Mouse (Mus musculus): ENCODE results near the gene Olfr124.

The Olfr124 gene

GRCm38 (mm10) chr17:37799588-37799987 is at the start of gene Olfr124:
Olfr124 (plus strand) TSS chr17:37799888.
- DNase-seq (ENCODE audit: low read depth, low spot score): no peak

GRCm38 (mm10) chr17:37768307-37768706 is 31.4 kb upstream of the Olfr124 start, which contains the start of gene Olfr122:
Olfr122 (plus strand) TSS chr17:37768607.
- no peak for DNase-seq (ENCODE audit: low read depth, low spot score)

GRCm38 (mm10) chr17:37793229-37793628 is 6.5 kb upstream of the Olfr124 start, which contains the start of gene Olfr123:
Olfr123 (plus strand) TSS chr17:37793529.
- no peak for DNase-seq (ENCODE audit: low read depth, low spot score)

DNA sequence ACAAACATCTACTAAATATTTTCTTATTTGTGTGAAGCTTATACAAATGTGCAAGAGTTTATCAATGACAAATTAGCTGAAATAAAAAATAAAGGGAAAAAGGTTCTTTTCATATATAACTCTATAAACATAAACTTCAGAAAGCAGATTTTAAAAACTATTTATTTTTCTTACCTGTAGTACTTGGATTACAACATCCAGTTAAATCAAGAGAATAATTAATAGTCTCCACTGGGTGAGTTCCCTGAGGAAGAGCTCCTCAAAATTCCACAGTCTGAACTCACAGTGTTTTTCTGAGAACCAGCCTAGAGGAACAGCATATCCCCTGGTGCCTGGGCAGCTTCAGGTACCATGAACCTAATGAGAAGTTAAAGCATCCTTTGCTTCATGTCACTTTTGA is 33.0 kb downstream of the Olfr124 start, which contains the start of gene Olfr125:
TSS of gene Olfr125 (plus strand) at position 301 of the 400 bp plus-strand sequence.
- no peak for DNase-seq (ENCODE audit: low read depth, low spot score)

DNA sequence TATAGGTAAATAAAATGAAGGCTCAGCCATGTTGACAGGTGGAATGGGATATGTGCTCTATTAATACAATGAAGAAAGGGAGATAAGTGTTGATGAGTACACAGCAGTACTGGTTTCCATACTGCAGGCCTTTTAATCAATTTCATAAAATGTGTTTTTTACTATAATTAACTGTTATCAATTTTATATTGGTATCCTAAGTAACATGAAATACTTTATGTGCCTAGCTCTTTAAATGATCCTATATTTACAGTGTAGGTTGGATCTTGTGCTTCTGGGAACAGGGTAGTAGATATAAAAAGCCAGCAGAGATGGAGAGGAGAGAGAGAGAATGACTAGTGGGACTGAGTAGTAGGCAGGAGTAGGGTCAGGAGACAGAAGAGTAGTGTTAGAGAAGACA is 47.5 kb downstream of the Olfr124 start, which contains the start of gene Olfr126:
TSS of gene Olfr126 (plus strand) at position 301 of the 400 bp plus-strand sequence.
- DNase-seq (ENCODE audit: low read depth, low spot score): no peak

Measured in 3T3-L1 (cell line).